Mouse (Mus musculus) forebrain, embryonic 10.5 days (tissue): ENCODE results near the gene Slc13a3. TPM values are rescaled to one million over a fixed set of nuclear protein-coding genes. Genes with fewer than 3 reads are reported as not detected.
A peak's percentile ranks its signal among the peaks of the same experiment; 100 is the strongest.
"Not testable (repeated sequence)": the region's sequence is repeated elsewhere in the genome, so short reads cannot be mapped to it uniquely, and the experiment has no call there.

Experiments used
- DNase-seq: peaks from one replicate; pipeline ENCODE4 v3.0.0-alpha.2; 2017; ENCODE audit warnings: low spot score; ENCODE audit errors: extremely low spot score
- H3K27ac ChIP-seq: fragments of 300-500 bp; sonication (generic); 2 replicates; pipeline ENCODE4 v1.5.1; 2016; ENCODE audit warnings: mild to moderate bottlenecking
- H3K27me3 ChIP-seq: fragments of 300-500 bp; sonication (generic); 2 replicates; pipeline ENCODE4 v1.6.1; 2016; ENCODE audit warnings: mild to moderate bottlenecking; ENCODE audit not compliant: poor library complexity, severe bottlenecking
- H3K36me3 ChIP-seq: fragments of 300-500 bp; sonication (generic); replicated peaks from 2 replicates; pipeline ENCODE4 v1.6.1; 2016; ENCODE audit warnings: mild to moderate bottlenecking, moderate library complexity
- H3K4me1 ChIP-seq: fragments of 300-500 bp; sonication (generic); 2 replicates; pipeline ENCODE4 v1.6.1; 2016
- H3K4me3 ChIP-seq: fragments of 300-500 bp; sonication (generic); 2 replicates; pipeline ENCODE4 v1.5.1; 2016; ENCODE audit warnings: mild to moderate bottlenecking, moderate library complexity
- H3K9me3 ChIP-seq: fragments of 300-500 bp; sonication (generic); 2 replicates; pipeline ENCODE4 v1.6.1; 2016; ENCODE audit warnings: mild to moderate bottlenecking, moderate library complexity
- WGBS: fragments of 180-500 bp; shearing (Covaris S2); methylation state at CpG from one replicate; pipeline ENCODE4 v1.1.7; 2016; 5-methylcytosine and 5-hydroxymethylcytosine counted together
- polyA plus RNA-seq: library from polyadenylated mRNA; unstranded; fragments of >200 nt; fragmentation: Nextera tagmentation; extraction: Ambion mirVana; gene quantifications from 2 replicates; pipeline ENCODE4 v1.2.1, GENCODE M21; 2016

The Slc13a3 gene
- 0.69 and 0.77 TPM in 2 replicates for polyA plus RNA-seq

GRCm38 (mm10) chr2:165473003-165473402 is at the start of gene Slc13a3:
Slc13a3 (minus strand) TSS chr2:165473230.
- H3K4me3 ChIP-seq = peak within 1 kb of the TSS; percentile 47
- H3K4me1 ChIP-seq = peaks cover 43% of the 10 kb centered on the region
- WGBS = 1% methylated on average over 35 of the region's 35 CpGs
- H3K27ac ChIP-seq = peak within 1 kb of the TSS; percentile 70
- H3K36me3 ChIP-seq = no peaks in the 10 kb centered on the region
- DNase-seq = peak; percentile 33
- H3K9me3 ChIP-seq = no peaks in the 10 kb centered on the region
- H3K27me3 ChIP-seq = peaks cover 45% of the 10 kb centered on the region

- Histone ChIP-seq H3K9me3 (no peaks in the 10 kb centered on the region), H3K27me3 (no peaks in the 10 kb centered on the region), H3K27ac (0 out of 2 replicates have a peak overlapping the region, but pooled peaks have one; percentile 5), H3K4me3 (no peak overlapping the region), H3K36me3 (no peaks in the 10 kb centered on the region; the same call in 1 of the 2 replicates), H3K4me1 (peaks cover 31% of the 10 kb centered on the region)
- WGBS = 94% methylated on average over 20 of the region's 20 CpGs
- DNase-seq = no peak
These were observed 42.2 kb upstream of the Slc13a3 start for GRCm38 (mm10) chr2:165515178-165515728.

DNA sequence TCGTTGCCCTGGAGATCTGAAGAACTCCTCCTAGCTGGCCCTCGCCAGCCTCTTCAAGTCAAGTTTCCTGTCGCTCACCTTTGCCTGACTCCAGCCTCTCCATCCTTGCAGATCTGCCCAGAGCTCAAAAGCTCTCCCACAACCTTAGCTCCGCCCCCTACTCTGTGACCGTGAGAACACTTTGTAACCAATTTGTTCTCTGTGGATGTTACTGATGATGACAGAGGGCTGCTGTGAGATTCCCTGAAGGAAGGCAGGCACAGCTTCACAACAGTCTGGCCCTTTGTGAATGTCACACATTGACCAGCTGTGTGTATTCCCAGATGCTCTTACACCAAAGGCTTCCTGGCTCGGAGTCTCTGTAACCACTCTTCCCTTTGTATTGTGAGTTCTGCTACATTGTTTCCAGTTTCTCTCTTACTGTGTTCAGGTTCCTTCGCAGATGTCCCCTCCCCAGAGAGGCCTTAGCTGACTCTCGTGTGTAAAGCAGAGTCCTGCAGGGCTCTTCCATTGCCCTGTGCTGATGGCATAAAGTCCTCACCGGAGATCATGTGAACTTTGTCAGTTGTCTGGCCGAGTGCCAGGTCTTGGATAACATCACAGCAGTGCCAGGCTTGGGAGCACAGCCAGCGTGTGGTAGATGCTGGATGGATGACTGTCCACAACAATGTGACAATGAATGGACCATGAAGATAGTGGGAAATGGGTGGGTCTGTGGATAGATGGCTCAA is 40.0 kb upstream of the Slc13a3 start:
- Histone ChIP-seq H3K9me3 (no peaks in the 10 kb centered on the region), H3K27me3 (no peaks in the 10 kb centered on the region), H3K27ac (no peak overlapping the region), H3K4me3 (no peak overlapping the region), H3K36me3 (no peaks in the 10 kb centered on the region; the same call in 1 of the 2 replicates), H3K4me1 (peaks cover 38% of the 10 kb centered on the region)
- WGBS = 65% methylated on average over 11 of the region's 11 CpGs
- DNase-seq = no peak

GRCm38 (mm10) chr2:165512426-165512825 is 39.4 kb upstream of the Slc13a3 start:
- Histone ChIP-seq H3K4me3 (no peak overlapping the region), H3K36me3 (no peaks in the 10 kb centered on the region; the same call in 1 of the 2 replicates), H3K9me3 (no peaks in the 10 kb centered on the region), H3K27me3 (no peaks in the 10 kb centered on the region), H3K27ac (no peak overlapping the region), H3K4me1 (peaks cover 38% of the 10 kb centered on the region)
- WGBS = 66% methylated on average over 7 of the region's 7 CpGs
- no peak for DNase-seq

GRCm38 (mm10) chr2:165511530-165511929 is 38.5 kb upstream of the Slc13a3 start:
- H3K4me3 ChIP-seq, DNase-seq, H3K36me3 ChIP-seq, H3K9me3 ChIP-seq, H3K27me3 ChIP-seq, H3K27ac ChIP-seq: not testable (repeated sequence)
- 91% methylated on average over 4 of the region's 4 CpGs for WGBS
- H3K4me1 ChIP-seq = peaks cover 35% of the 10 kb centered on the region

DNA sequence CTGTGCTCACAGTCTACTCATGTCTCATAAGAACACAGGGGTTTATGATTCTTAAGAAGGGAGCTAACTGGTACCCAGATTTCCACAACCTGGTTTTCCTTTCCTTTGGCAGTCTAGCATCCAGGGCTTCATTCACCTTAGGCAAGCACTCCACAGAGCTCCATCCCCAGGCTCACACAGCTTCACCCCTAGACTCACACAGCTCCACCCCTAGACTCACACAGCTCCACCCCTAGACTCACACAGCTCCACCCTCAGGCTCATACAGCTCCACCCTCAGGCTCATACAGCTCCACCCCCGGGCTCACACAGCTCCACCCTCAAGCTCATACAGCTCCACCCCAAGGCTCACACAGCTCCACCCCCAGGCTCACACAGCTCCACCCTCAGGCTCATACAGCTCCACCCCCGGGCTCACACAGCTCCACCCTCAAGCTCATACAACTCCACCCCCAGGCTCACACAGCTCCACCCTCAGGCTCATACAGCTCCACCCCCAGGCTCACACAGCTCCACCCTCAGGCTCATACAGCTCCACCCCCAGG is 38.0 kb upstream of the Slc13a3 start:
- not testable (repeated sequence) for H3K27me3 ChIP-seq, DNase-seq, H3K27ac ChIP-seq, H3K36me3 ChIP-seq, H3K4me3 ChIP-seq, H3K9me3 ChIP-seq
- 78% methylated on average over 2 of the region's 2 CpGs for WGBS
- H3K4me1 ChIP-seq = peaks cover 29% of the 10 kb centered on the region

DNA sequence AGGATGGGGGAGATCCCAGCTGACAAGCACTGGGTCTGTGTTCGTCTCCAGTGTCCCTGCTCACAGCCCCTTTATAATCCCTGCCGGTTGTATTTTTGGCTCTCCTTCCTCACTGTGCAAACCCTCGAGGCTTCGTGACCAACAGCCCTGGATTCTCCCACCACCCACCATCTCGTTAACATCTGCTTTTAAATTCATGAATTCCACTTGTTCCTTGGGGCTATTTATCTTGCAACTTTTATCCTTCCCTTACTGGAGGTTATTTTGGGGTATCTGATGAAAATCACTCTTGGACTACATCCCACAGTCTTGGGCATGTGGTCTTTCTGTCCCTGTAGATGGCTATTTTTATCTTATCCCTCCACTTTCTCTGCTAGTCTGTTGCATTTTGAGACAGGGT is 37.4 kb upstream of the Slc13a3 start:
- WGBS = 69% methylated on average over 5 of the region's 5 CpGs
- no peaks in the 10 kb centered on the region for H3K36me3 ChIP-seq
- no peaks in the 10 kb centered on the region for H3K9me3 ChIP-seq
- H3K4me3 ChIP-seq = no peak overlapping the region
- DNase-seq = no peak
- H3K4me1 ChIP-seq = peaks cover 28% of the 10 kb centered on the region
- no peak overlapping the region for H3K27ac ChIP-seq
- H3K27me3 ChIP-seq = no peaks in the 10 kb centered on the region

DNA sequence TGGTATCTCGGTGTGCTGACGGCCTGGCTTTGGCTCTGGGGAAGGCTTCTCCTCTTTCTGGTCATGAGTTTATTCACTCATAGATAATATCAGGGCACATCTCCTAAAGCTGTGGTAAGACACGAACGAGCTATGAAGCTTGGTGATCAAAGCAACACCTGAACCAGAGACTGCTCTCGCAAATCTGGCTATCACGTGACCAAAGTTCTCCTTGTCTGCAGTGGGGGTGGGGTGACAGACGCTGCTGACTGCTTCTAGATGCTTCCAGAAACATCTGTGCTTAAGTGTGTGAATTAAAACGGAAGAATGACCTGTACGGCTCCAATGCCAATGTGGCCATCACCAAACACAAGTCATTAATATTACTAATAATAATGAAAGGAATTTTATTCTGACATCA is 36.7 kb upstream of the Slc13a3 start:
- Histone ChIP-seq H3K4me1 (peaks cover 31% of the 10 kb centered on the region), H3K27me3 (peaks cover 7% of the 10 kb centered on the region), H3K27ac (no peak overlapping the region), H3K4me3 (no peak overlapping the region), H3K36me3 (no peaks in the 10 kb centered on the region), H3K9me3 (no peaks in the 10 kb centered on the region)
- 85% methylated on average over 9 of the region's 9 CpGs for WGBS
- DNase-seq = no peak

- Histone ChIP-seq H3K4me3 (peak within 1 kb of the TSS; percentile 62), H3K9me3 (no peaks in the 10 kb centered on the region), H3K36me3 (no peaks in the 10 kb centered on the region), H3K27me3 (peaks cover 29% of the 10 kb centered on the region), H3K27ac (peak within 1 kb of the TSS; percentile 88), H3K4me1 (peaks cover 21% of the 10 kb centered on the region)
- DNase-seq = peak; percentile 44
- 7% methylated on average over 25 of the region's 32 CpGs for WGBS
These were observed 30.5 kb upstream of the Slc13a3 start, which contains the start of gene Slc2a10 for GRCm38 (mm10) chr2:165503259-165504203. Slc2a10 (plus strand) TSS chr2:165503787.

GRCm38 (mm10) chr2:165498816-165499215 is 25.8 kb upstream of the Slc13a3 start:
- H3K9me3 ChIP-seq = no peaks in the 10 kb centered on the region
- H3K36me3 ChIP-seq = no peaks in the 10 kb centered on the region
- DNase-seq = no peak
- H3K4me1 ChIP-seq = peaks cover 31% of the 10 kb centered on the region
- WGBS = 80% methylated on average over 6 of the region's 6 CpGs
- no peak overlapping the region for H3K27ac ChIP-seq
- peaks cover 14% of the 10 kb centered on the region for H3K27me3 ChIP-seq
- no peak overlapping the region for H3K4me3 ChIP-seq

DNA sequence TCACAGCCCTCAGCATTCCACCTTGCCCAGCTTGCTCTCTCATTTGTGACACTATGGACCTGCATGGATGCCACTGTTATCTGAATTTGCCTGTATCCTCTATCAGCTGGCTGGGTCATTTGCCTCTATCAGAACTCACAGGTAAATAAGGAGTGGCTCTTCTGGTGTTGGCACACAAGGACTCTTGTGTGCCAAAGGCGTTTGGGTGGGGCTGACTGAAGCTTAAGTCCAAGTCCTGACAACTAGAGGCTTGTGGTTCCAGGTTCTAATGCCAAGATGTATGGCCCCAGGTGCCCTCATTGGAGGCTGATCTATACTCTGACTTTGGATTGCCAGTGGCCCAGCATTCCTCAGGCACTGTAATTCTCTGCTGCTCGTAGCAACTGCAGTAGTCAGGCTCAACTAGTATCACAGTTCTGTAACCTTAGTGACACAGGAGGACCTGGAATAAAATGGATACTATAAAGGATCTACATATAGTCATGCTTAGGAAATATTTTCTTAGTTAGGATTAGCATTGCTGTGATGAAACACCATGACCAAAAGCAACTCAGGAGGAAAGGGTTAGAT is 24.8 kb upstream of the Slc13a3 start:
- Histone ChIP-seq H3K9me3 (no peaks in the 10 kb centered on the region), H3K4me1 (peaks cover 28% of the 10 kb centered on the region), H3K4me3 (no peak overlapping the region), H3K27ac (no peak overlapping the region), H3K36me3 (no peaks in the 10 kb centered on the region), H3K27me3 (peaks cover 5% of the 10 kb centered on the region)
- WGBS = 83% methylated on average over 2 of the region's 2 CpGs
- no peak for DNase-seq

DNA sequence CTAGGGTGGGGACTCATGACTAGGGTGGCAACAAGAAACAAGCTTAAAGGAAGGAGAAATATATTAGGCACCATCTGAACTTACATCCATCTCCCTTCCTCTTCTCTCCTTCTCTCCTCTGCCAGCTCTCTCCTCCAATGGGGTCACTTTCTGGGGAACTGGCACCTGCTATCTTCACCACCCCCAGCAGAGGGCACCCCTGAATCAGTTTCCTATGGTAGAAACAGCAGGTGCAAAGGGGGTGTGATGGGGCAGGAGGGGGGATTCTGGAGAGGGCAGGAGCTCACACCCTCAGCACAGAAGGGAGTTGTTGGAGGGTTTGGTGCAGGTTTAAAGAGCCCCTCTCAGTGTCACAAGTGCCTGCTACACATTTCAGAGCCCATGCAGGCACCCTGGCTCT is 23.2 kb upstream of the Slc13a3 start:
- Histone ChIP-seq H3K9me3 (no peaks in the 10 kb centered on the region), H3K4me1 (peaks cover 39% of the 10 kb centered on the region), H3K27ac (peak overlapping the region; percentile 6; the same call in 1 of the 2 replicates), H3K4me3 (no peak overlapping the region), H3K36me3 (no peaks in the 10 kb centered on the region), H3K27me3 (no peaks in the 10 kb centered on the region; the same call in 1 of the 2 replicates)
- DNase-seq = peak; percentile 30
